Comparison of ENCODE assay signal across 24 mouse cellular contexts in the genomic region with DNA sequence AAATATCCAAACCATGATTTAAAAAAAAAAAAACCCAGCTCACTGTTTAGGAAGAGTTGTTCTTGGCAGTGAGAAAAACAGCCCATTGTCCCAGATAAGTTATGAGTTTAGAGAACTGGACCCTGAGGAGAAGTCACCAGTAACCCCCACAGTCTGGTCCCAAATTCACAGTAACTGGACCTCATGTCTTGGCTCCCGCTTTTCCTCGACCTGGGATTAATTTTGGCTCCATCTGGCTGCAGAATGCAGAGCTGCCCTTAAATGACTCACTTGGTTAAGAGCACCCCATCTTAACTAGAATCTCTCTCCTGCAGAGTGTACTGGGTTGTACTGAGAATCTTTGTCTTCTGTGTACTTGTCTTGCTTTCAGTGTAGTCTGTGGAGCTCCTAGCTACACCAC.
DNase-seq lines count a peak whose midpoint lies in the region; ATAC-seq and TF ChIP-seq lines count a peak whose summit lies in the region.
"Had no signal": no experiment of that assay in that cellular context is flagged by ENCODE, and none has a peak within 500 bp of the region (broad histone marks: within the 10 kb centered on the region; RNA-seq: fewer than 3 reads in every experiment).

No protein-coding gene starts in this region.

- no peaks in the 10 kb centered on the region for H3K36me3 ChIP-seq in kidney, postnatal 0 days (ENCODE audit: insufficient read depth, low read length)
- H3K36me3 ChIP-seq in stomach, postnatal 0 days (ENCODE audit: control insufficient read depth, insufficient read depth, low read length): no peaks in the 10 kb centered on the region
- H3K36me3 ChIP-seq in forebrain, embryonic 10.5 days (replicated peaks): no peaks in the 10 kb centered on the region
- H3K36me3 ChIP-seq: embryonic facial prominence, embryonic 10.5 days; embryonic facial prominence, embryonic 12.5 days; forebrain, embryonic 12.5 days; G1E had no signal

- H3K4me2 ChIP-seq in kidney, postnatal 0 days (ENCODE audit: low read length): no peak overlapping the region
- H3K4me2 ChIP-seq in stomach, postnatal 0 days (replicated peaks; ENCODE audit: low read depth): no peak overlapping the region
- H3K4me2 ChIP-seq: embryonic facial prominence, embryonic 12.5 days; forebrain, embryonic 12.5 days had no signal

- DNase-seq in kidney, postnatal 0 days (ENCODE audit: low spot score): no peak
- DNase-seq in kidney, adult 8-10 months: no peak
- peak; percentile 60 for DNase-seq in NIH3T3 (ENCODE audit: low read depth)
- DNase-seq in stomach, postnatal 0 days (ENCODE audit: low spot score): no peak
- DNase-seq in forebrain, embryonic 10.5 days (ENCODE audit: extremely low spot score, low spot score): no peak
- no peak for DNase-seq in gastrocnemius, postnatal 25 days
- DNase-seq: adrenal gland, adult 8-10 months; adrenal gland, postnatal 14 days; adrenal gland, postnatal 36 days; B cell, adult 2 months; cerebellum, adult 11-12 months; cerebellum, adult 2 months; cerebellum, adult 9-10 months; cerebellum, postnatal 10 days; cerebellum, postnatal 25 days had no signal

- 81% methylated on average over 2 of the region's 2 CpGs for WGBS in kidney, postnatal 0 days
- WGBS in stomach, postnatal 0 days: 66% methylated on average over 2 of the region's 2 CpGs
- 77% methylated on average over 2 of the region's 2 CpGs for WGBS in forebrain, embryonic 10.5 days

- no peak for TF ChIP-seq EP300 in stomach, postnatal 0 days (optimal IDR thresholded peaks at IDR 0.05)

- H3K27ac ChIP-seq in kidney, postnatal 0 days: no peak overlapping the region
- H3K27ac ChIP-seq in stomach, postnatal 0 days (replicated peaks): no peak overlapping the region
- no peak overlapping the region for H3K27ac ChIP-seq in forebrain, embryonic 10.5 days
- H3K27ac ChIP-seq: embryonic facial prominence, embryonic 10.5 days; embryonic facial prominence, embryonic 12.5 days; forebrain, embryonic 12.5 days had no signal

- H3K27me3 ChIP-seq in kidney, postnatal 0 days (ENCODE audit: insufficient read depth, low read length): no peaks in the 10 kb centered on the region
- H3K27me3 ChIP-seq in stomach, postnatal 0 days (ENCODE audit: control insufficient read depth, insufficient read depth, low read length): no peaks in the 10 kb centered on the region
- no peaks in the 10 kb centered on the region for H3K27me3 ChIP-seq in forebrain, embryonic 10.5 days (ENCODE audit: poor library complexity, severe bottlenecking)
- H3K27me3 ChIP-seq: CH12.LX; embryonic facial prominence, embryonic 12.5 days; forebrain, embryonic 12.5 days had no signal

- H3K4me3 ChIP-seq in kidney, postnatal 0 days (replicated peaks; ENCODE audit: low read depth, low read length): no peak overlapping the region
- no peak overlapping the region for H3K4me3 ChIP-seq in stomach, postnatal 0 days (ENCODE audit: low read depth, low read length)
- H3K4me3 ChIP-seq in forebrain, embryonic 10.5 days: no peak overlapping the region
- H3K4me3 ChIP-seq: embryonic facial prominence, embryonic 10.5 days; embryonic facial prominence, embryonic 12.5 days; forebrain, embryonic 12.5 days had no signal

- H3K4me1 ChIP-seq in kidney, postnatal 0 days (replicated peaks; ENCODE audit: insufficient read depth, low read length): no peaks in the 10 kb centered on the region
- H3K4me1 ChIP-seq in stomach, postnatal 0 days (replicated peaks; ENCODE audit: control insufficient read depth, insufficient read depth): no peaks in the 10 kb centered on the region; the same call in 1 of the 2 replicates
- no peaks in the 10 kb centered on the region for H3K4me1 ChIP-seq in forebrain, embryonic 10.5 days
- H3K4me1 ChIP-seq: embryonic facial prominence, embryonic 10.5 days; embryonic facial prominence, embryonic 12.5 days; forebrain, embryonic 12.5 days had no signal

- ATAC-seq in kidney, postnatal 0 days (replicated peaks; ENCODE audit: low FRiP score, low read depth): no peak
- no peak for ATAC-seq in stomach, postnatal 0 days (ENCODE audit: low FRiP score, low TSS enrichment)
- ATAC-seq: activated CD4-positive, CD25-positive, alpha-beta regulatory T cell, adult 4 months; CD4-positive, CD25-positive, alpha-beta regulatory T cell, adult 4 months; forebrain, embryonic 14.5 days; forebrain, embryonic 16.5 days had no signal

- peak; percentile 13; the same call in 1 of the 2 replicates for TF ChIP-seq CTCF in kidney, postnatal 0 days (IDR thresholded peaks at IDR 0.05; ENCODE audit: low read depth)
- 0 out of 2 replicates have a peak, but pooled peaks have one; percentile 14 for TF ChIP-seq CTCF in stomach, postnatal 0 days (IDR thresholded peaks at IDR 0.05; ENCODE audit: low read depth)

- H3K9ac ChIP-seq in kidney, postnatal 0 days (ENCODE audit: low read depth, low read length): no peak overlapping the region
- no peak overlapping the region for H3K9ac ChIP-seq in stomach, postnatal 0 days (ENCODE audit: low read length)
- H3K9ac ChIP-seq: embryonic facial prominence, embryonic 12.5 days; forebrain, embryonic 12.5 days had no signal

- H3K9me3 ChIP-seq in kidney, postnatal 0 days (replicated peaks; ENCODE audit: low read length): no peaks in the 10 kb centered on the region
- no peaks in the 10 kb centered on the region for H3K9me3 ChIP-seq in stomach, postnatal 0 days (ENCODE audit: control insufficient read depth, low read length)
- no peaks in the 10 kb centered on the region for H3K9me3 ChIP-seq in forebrain, embryonic 10.5 days
- H3K9me3 ChIP-seq: embryonic facial prominence, embryonic 10.5 days; embryonic facial prominence, embryonic 12.5 days; forebrain, embryonic 12.5 days; G1E had no signal
